Mouse (Mus musculus) lung, embryonic 14.5 days (tissue): ENCODE data around the gene Nhsl2. TPM values are rescaled to one million over a fixed set of nuclear protein-coding genes. Genes with fewer than 3 reads are reported as not detected.
A peak's percentile ranks its signal among the peaks of the same experiment; 100 is the strongest.

Experiments used
- ATAC-seq: fragments of 200-750 bp; cut with Nextera tagmentation; 2 replicates; pipeline ENCODE4 v1.8.0; 2017; ENCODE audit warnings: mild to moderate bottlenecking, moderate TSS enrichment, moderate library complexity; ENCODE audit not compliant: insufficient read depth
- DNase-seq: peaks from one replicate; pipeline ENCODE4 v3.0.0-alpha.2; 2015
- H3K27ac ChIP-seq: fragments of 300-500 bp; sonication (generic); 2 replicates; pipeline ENCODE4 v1.5.1; 2014; ENCODE audit warnings: low read depth, mild to moderate bottlenecking, moderate library complexity
- H3K27me3 ChIP-seq: fragments of 300-500 bp; sonication (generic); 2 replicates; pipeline ENCODE4 v1.6.1; 2014; ENCODE audit warnings: low read length, control low read depth; ENCODE audit not compliant: insufficient read depth
- H3K36me3 ChIP-seq: fragments of 300-500 bp; sonication (generic); 2 replicates; pipeline ENCODE4 v1.6.1; 2014; ENCODE audit warnings: control low read depth; ENCODE audit not compliant: insufficient read depth
- H3K4me1 ChIP-seq: fragments of 300-500 bp; sonication (generic); 2 replicates; pipeline ENCODE4 v1.6.1; 2014; ENCODE audit warnings: antibody characterized with exemption, control low read depth; ENCODE audit not compliant: insufficient read depth
- H3K4me2 ChIP-seq: fragments of 300-500 bp; sonication (generic); 2 replicates; pipeline ENCODE4 v1.6.1; 2014; ENCODE audit warnings: mild to moderate bottlenecking
- H3K4me3 ChIP-seq: fragments of 300-500 bp; sonication (generic); 2 replicates; pipeline ENCODE4 v1.5.1; 2014; ENCODE audit warnings: low read depth, low read length
- H3K9ac ChIP-seq: fragments of 300-500 bp; sonication (generic); 2 replicates; pipeline ENCODE4 v1.6.1; 2014
- H3K9me3 ChIP-seq: fragments of 300-500 bp; sonication (generic); 2 replicates; pipeline ENCODE4 v1.6.1; 2016; ENCODE audit warnings: low read depth, low read length, control low read depth
- CTCF ChIP-seq: IDR thresholded peaks from 2 replicates; pipeline ENCODE4 v1.5.1; 2016; ENCODE audit warnings: antibody characterized with exemption, low read depth
- WGBS: fragments of 180-500 bp; shearing (Covaris S2); extraction: QIAGEN DNeasy Blood & Tissue Kit; methylation state at CpG from one replicate; pipeline ENCODE4 v1.1.7; 2014; 5-methylcytosine and 5-hydroxymethylcytosine counted together
- polyA plus RNA-seq: library from polyadenylated mRNA; unstranded; fragments of >200 nt; fragmentation: Nextera tagmentation; extraction: Ambion mirVana; gene quantifications from 2 replicates; pipeline ENCODE4 v1.2.1, GENCODE M21; 2014

Nhsl2 gene
- polyA plus RNA-seq, 1 experiment from 2014 or later = 8.4 TPM

GRCm38 (mm10) chrX:101979267-101979666 is 130.1 kb downstream of the Nhsl2 start:
- peak overlapping the region; percentile 33; the same call in 1 of the 2 replicates for H3K4me2 ChIP-seq
- 37% methylated on average over 5 of the region's 5 CpGs for WGBS
- DNase-seq (peak; percentile 53), ATAC-seq (peak; percentile 82)
- H3K9ac ChIP-seq = no peak overlapping the region
- no peak for TF ChIP-seq CTCF
- no peaks in the 10 kb centered on the region for H3K27me3 ChIP-seq
- peak overlapping the region; percentile 73 for H3K27ac ChIP-seq
- H3K4me1 ChIP-seq = no peaks in the 10 kb centered on the region
- no peaks in the 10 kb centered on the region for H3K9me3 ChIP-seq
- no peaks in the 10 kb centered on the region for H3K36me3 ChIP-seq
- H3K4me3 ChIP-seq = no peak overlapping the region

GRCm38 (mm10) chrX:101980586-101980985 is 131.4 kb downstream of the Nhsl2 start:
- ATAC-seq (no peak), DNase-seq (no peak)
- Histone ChIP-seq H3K4me2 (no peak overlapping the region), H3K27ac (no peak overlapping the region), H3K9ac (no peak overlapping the region), H3K9me3 (no peaks in the 10 kb centered on the region), H3K27me3 (no peaks in the 10 kb centered on the region), H3K36me3 (no peaks in the 10 kb centered on the region), H3K4me3 (no peak overlapping the region), H3K4me1 (no peaks in the 10 kb centered on the region)
- WGBS = 84% methylated on average over 2 of the region's 2 CpGs
- no peak for TF ChIP-seq CTCF

DNA sequence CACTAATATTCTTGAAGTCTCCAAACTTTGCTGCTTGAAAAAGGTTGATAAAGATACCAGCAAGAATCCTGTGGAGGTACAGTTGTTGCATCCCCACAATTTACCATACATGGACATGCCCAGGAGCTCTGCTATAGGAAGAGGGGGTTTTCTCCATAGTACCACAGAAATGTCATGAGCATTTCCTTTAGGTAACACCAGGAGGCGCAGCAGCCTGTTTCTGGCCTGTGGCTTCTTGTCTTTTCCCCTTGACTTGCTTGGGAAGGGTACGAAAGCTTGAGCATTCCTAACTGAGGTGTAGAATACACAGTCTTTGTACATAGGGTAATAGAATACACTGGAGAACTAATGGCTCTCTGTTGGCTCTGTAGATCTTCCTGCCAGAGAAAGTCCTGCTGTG is 132.3 kb downstream of the Nhsl2 start:
- no peaks in the 10 kb centered on the region for H3K36me3 ChIP-seq
- no peak overlapping the region for H3K4me2 ChIP-seq
- DNase-seq (peak; percentile 58), ATAC-seq (no peak)
- no peak overlapping the region for H3K27ac ChIP-seq
- no peaks in the 10 kb centered on the region for H3K4me1 ChIP-seq
- no peak overlapping the region for H3K4me3 ChIP-seq
- H3K9ac ChIP-seq = no peak overlapping the region
- H3K27me3 ChIP-seq = no peaks in the 10 kb centered on the region
- no peaks in the 10 kb centered on the region for H3K9me3 ChIP-seq
- 35% methylated on average over 2 of the region's 2 CpGs for WGBS
- TF ChIP-seq CTCF = peak; percentile 56

DNA sequence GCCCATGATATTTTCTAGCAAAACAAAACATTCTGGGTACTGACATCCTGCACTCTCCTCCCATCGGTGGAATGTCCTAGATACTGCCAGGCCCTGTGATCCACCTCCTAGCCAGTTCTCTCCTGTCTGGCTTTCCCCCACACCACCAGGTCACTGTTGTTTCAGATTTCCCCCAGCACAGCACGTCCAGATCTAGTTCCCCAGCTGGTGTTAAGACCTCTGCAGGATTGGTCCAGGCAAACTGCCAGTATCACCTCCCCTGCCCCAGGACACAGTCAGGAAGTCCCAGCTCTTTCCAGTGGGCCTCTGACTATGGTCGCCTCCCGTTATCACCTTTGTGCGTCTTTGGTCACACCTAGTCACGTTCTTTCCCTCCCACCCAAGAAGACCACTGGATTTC is 134.5 kb downstream of the Nhsl2 start:
- ATAC-seq = peak; percentile 42; the same call in 1 of the 2 replicates
- Histone ChIP-seq H3K36me3 (no peaks in the 10 kb centered on the region), H3K4me3 (no peak overlapping the region), H3K9me3 (no peaks in the 10 kb centered on the region), H3K9ac (no peak overlapping the region), H3K4me2 (no peak overlapping the region), H3K27me3 (no peaks in the 10 kb centered on the region), H3K4me1 (no peaks in the 10 kb centered on the region), H3K27ac (no peak overlapping the region)
- DNase-seq = peak; percentile 12
- no peak for TF ChIP-seq CTCF
- 42% methylated on average over 6 of the region's 6 CpGs for WGBS

DNA sequence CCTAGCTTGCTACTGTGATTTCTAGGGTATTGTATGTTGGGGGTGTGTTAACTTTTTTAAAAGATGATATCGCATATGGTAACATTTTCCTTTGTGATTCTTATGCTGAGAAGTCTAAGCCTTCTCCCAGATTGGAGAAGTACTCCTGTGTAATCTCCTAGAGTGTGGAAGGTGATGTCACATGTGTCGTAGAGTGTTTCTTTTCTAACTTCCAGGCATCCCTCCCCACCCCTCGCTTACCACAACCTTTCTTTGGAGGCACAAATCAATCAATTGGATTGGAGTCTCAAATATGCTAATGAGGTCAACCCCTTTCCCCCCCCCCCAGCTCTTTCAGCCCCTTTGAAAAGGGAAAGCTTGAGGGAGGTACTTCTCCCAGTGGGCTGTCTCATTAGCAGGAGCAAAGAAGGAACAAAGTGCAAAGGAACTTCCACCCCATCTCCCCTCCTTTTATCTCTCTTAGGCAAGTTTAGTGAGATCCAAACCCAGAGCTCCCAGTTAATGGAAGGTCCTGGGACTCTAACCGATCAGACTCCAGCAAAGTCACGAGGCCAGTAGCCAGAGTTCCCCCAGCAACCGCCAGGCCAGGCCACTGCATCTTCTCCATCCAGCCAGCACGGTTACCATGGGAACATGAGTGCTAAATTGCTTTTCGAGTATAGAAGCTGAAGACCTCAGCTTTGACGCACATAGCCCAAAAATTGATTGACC is 137.6 kb downstream of the Nhsl2 start:
- H3K27ac ChIP-seq = no peak overlapping the region

DNA sequence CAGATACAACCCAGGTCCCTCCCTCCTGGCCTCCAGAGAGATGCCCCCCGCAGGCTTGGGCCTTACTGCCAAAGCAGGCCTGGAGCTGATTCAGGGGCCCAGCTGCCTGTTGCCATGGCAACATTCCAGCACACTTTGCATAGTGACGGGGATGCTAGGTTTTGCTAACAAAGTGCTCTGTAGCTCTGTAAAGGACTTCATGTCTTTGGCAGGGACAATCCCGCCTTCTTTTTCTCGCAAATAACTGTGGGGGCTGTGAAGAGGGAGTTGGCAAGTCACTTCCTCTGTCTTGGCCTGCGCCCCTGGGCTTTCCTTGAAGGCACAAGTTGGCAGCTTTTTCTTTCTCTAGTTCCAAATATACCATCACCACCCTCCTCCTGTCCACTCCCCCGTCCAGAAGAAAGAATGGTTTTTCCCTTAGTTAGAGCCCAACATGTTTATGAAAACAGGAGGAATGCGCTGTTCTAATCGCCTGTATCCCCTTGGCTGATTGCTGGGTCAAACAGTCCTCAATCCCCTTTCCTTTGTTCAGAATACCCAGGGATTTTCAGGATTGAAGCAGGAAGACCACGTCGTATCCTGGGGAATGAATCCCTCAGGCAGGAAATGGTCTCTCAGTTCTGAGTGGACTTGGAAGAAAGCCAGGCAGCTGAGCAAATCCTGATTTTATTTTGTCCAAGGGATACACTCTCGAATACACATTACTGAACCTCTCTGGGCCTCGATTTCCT is 144.8 kb downstream of the Nhsl2 start:
- H3K4me1 ChIP-seq = no peaks in the 10 kb centered on the region
- 22% methylated on average over 12 of the region's 12 CpGs for WGBS
- DNase-seq (peak; percentile 84), ATAC-seq (peak; percentile 89)
- peak overlapping the region; percentile 75 for H3K27ac ChIP-seq
- H3K9ac ChIP-seq = no peak overlapping the region
- no peaks in the 10 kb centered on the region for H3K27me3 ChIP-seq
- H3K4me3 ChIP-seq = no peak overlapping the region
- no peaks in the 10 kb centered on the region for H3K9me3 ChIP-seq
- TF ChIP-seq CTCF = no peak
- no peak overlapping the region for H3K4me2 ChIP-seq
- H3K36me3 ChIP-seq = no peaks in the 10 kb centered on the region

More for the DNA sequence above, 137.6 kb downstream of the Nhsl2 start:
- no peaks in the 10 kb centered on the region for H3K4me1 ChIP-seq
- ATAC-seq (no peak), DNase-seq (no peak)
- WGBS = 42% methylated on average over 9 of the region's 9 CpGs
- TF ChIP-seq CTCF = no peak
- H3K9ac ChIP-seq = no peak overlapping the region
- no peaks in the 10 kb centered on the region for H3K9me3 ChIP-seq
- no peaks in the 10 kb centered on the region for H3K27me3 ChIP-seq
- H3K4me2 ChIP-seq = no peak overlapping the region
- H3K36me3 ChIP-seq = no peaks in the 10 kb centered on the region
- H3K4me3 ChIP-seq = no peak overlapping the region

GRCm38 (mm10) chrX:101996726-101997125 is 147.5 kb downstream of the Nhsl2 start:
- H3K4me2 ChIP-seq = no peak overlapping the region
- WGBS = 76% methylated on average over 2 of the region's 2 CpGs
- H3K9ac ChIP-seq = no peak overlapping the region
- H3K27me3 ChIP-seq = no peaks in the 10 kb centered on the region
- TF ChIP-seq CTCF = no peak
- H3K4me3 ChIP-seq = no peak overlapping the region
- no peaks in the 10 kb centered on the region for H3K9me3 ChIP-seq
- no peak overlapping the region for H3K27ac ChIP-seq
- ATAC-seq (no peak), DNase-seq (no peak)
- H3K36me3 ChIP-seq = no peaks in the 10 kb centered on the region
- no peaks in the 10 kb centered on the region for H3K4me1 ChIP-seq
